Comparison of ENCODE assay signal across 8 mouse cellular contexts in genomic region chr9:121303086-121303485, GRCm38 (mm10). TPM values are rescaled to one million over a fixed set of nuclear protein-coding genes. Genes with fewer than 3 reads are reported as not detected.
A peak's percentile ranks its signal among the peaks of the same experiment; 100 is the strongest.
DNase-seq lines count a peak whose midpoint lies in the region; ATAC-seq lines count a peak whose summit lies in the region.
"Had no signal": no experiment of that assay in that cellular context is flagged by ENCODE, and none has a peak within 500 bp of the region (broad histone marks: within the 10 kb centered on the region; RNA-seq: fewer than 3 reads in every experiment).

No protein-coding gene starts in this region.

- no peak overlapping the region for H3K4me3 ChIP-seq in kidney, embryonic 16.5 days (ENCODE audit: low read length)
- H3K4me3 ChIP-seq in embryonic facial prominence, embryonic 10.5 days = no peak overlapping the region
- peak overlapping the region; percentile 30; the same call in 1 of the 2 replicates for H3K4me3 ChIP-seq in hindbrain, embryonic 10.5 days
- H3K4me3 ChIP-seq in neural tube, embryonic 12.5 days = no peak overlapping the region

- no peaks in the 10 kb centered on the region for H3K27me3 ChIP-seq in kidney, embryonic 16.5 days (ENCODE audit: insufficient read depth, low read length)
- peaks cover 7% of the 10 kb centered on the region for H3K27me3 ChIP-seq in embryonic facial prominence, embryonic 10.5 days (replicated peaks; ENCODE audit: low read depth, poor library complexity, severe bottlenecking)
- no peaks in the 10 kb centered on the region for H3K27me3 ChIP-seq in hindbrain, embryonic 10.5 days (ENCODE audit: insufficient read depth, poor library complexity, severe bottlenecking)
- H3K27me3 ChIP-seq in neural tube, embryonic 12.5 days (replicated peaks) = no peaks in the 10 kb centered on the region

- ATAC-seq in kidney, embryonic 16.5 days (ENCODE audit: low FRiP score, low TSS enrichment) = no peak
- ATAC-seq in neural tube, embryonic 12.5 days (ENCODE audit: low FRiP score, low read depth) = no peak

- no peaks in the 10 kb centered on the region for H3K36me3 ChIP-seq in kidney, embryonic 16.5 days (ENCODE audit: insufficient read depth, low read length)
- 0 out of 2 replicates have a peak, but pooled peaks cover 2% of the 10 kb centered on the region for H3K36me3 ChIP-seq in embryonic facial prominence, embryonic 10.5 days (replicated peaks)
- peaks cover 16% of the 10 kb centered on the region; the same call in 1 of the 2 replicates for H3K36me3 ChIP-seq in hindbrain, embryonic 10.5 days
- H3K36me3 ChIP-seq in neural tube, embryonic 12.5 days = no peaks in the 10 kb centered on the region

- 48% methylated on average over 6 of the region's 6 CpGs for WGBS in kidney, embryonic 16.5 days
- WGBS in embryonic facial prominence, embryonic 10.5 days = 73% methylated on average over 6 of the region's 6 CpGs
- 65% methylated on average over 6 of the region's 6 CpGs for WGBS in hindbrain, embryonic 10.5 days
- whole genome bisulfite sequencing in neural tube, embryonic 12.5 days = 55% methylated on average over 6 of the region's 6 CpGs

- H3K4me1 ChIP-seq in kidney, embryonic 16.5 days (ENCODE audit: insufficient read depth, low read length) = peaks cover 41% of the 10 kb centered on the region
- H3K4me1 ChIP-seq in embryonic facial prominence, embryonic 10.5 days = peaks cover 69% of the 10 kb centered on the region
- H3K4me1 ChIP-seq in hindbrain, embryonic 10.5 days (replicated peaks) = peaks cover 83% of the 10 kb centered on the region
- H3K4me1 ChIP-seq in neural tube, embryonic 12.5 days = peaks cover 57% of the 10 kb centered on the region

- no peaks in the 10 kb centered on the region for H3K9me3 ChIP-seq in kidney, embryonic 16.5 days (ENCODE audit: low read length)
- H3K9me3 ChIP-seq in embryonic facial prominence, embryonic 10.5 days = no peaks in the 10 kb centered on the region
- no peaks in the 10 kb centered on the region for H3K9me3 ChIP-seq in hindbrain, embryonic 10.5 days
- no peaks in the 10 kb centered on the region for H3K9me3 ChIP-seq in neural tube, embryonic 12.5 days

- H3K27ac ChIP-seq in kidney, embryonic 16.5 days (ENCODE audit: low read length) = no peak overlapping the region
- peak overlapping the region; percentile 57; the same call in 1 of the 2 replicates for H3K27ac ChIP-seq in embryonic facial prominence, embryonic 10.5 days (replicated peaks)
- H3K27ac ChIP-seq in hindbrain, embryonic 10.5 days = peak overlapping the region; percentile 81
- no peak overlapping the region for H3K27ac ChIP-seq in neural tube, embryonic 12.5 days
- H3K27ac ChIP-seq: liver, embryonic 14.5 days had no signal

- H3K9ac ChIP-seq in kidney, embryonic 16.5 days (replicated peaks; ENCODE audit: low read length) = no peak overlapping the region
- no peak overlapping the region for H3K9ac ChIP-seq in neural tube, embryonic 12.5 days
- H3K9ac ChIP-seq: liver, embryonic 14.5 days had no signal

- H3K4me2 ChIP-seq in kidney, embryonic 16.5 days (replicated peaks; ENCODE audit: low read depth, low read length) = no peak overlapping the region
- peak overlapping the region; percentile 31; the same call in 1 of the 2 replicates for H3K4me2 ChIP-seq in neural tube, embryonic 12.5 days (replicated peaks)

- peak; percentile 53 for DNase-seq in kidney, adult 9 months
- no peak for DNase-seq in embryonic facial prominence, embryonic 10.5 days (ENCODE audit: low spot score)
- no peak for DNase-seq in hindbrain, embryonic 10.5 days (ENCODE audit: low spot score)
- no peak for DNase-seq in ovary, adult 18-20 months (ENCODE audit: low spot score)
- no peak for DNase-seq in right cerebral cortex, postnatal 4 days

RNA-seq across cellular contexts. Expression of gene Trak1, which starts 5.8 kb away (rescaled TPM):
- 16.2 and 17.7 TPM in 2 replicates for polyA plus RNA-seq in kidney, embryonic 16.5 days (2015; fragmentation: Nextera tagmentation; extraction: Ambion mirVana)
- 14.1 and 14.7 TPM in 2 replicates for polyA plus RNA-seq in embryonic facial prominence, embryonic 10.5 days (2016; fragmentation: Nextera tagmentation; extraction: Ambion mirVana)
- 24.1 and 33.1 TPM in 2 replicates for polyA plus RNA-seq in hindbrain, embryonic 10.5 days (2016; fragmentation: Nextera tagmentation; extraction: Ambion mirVana)
- polyA plus RNA-seq in neural tube, embryonic 12.5 days (2016; fragmentation: Nextera tagmentation; extraction: Ambion mirVana) = 40.7 and 41.7 TPM in 2 replicates

RNA-seq across cellular contexts. Expression of gene Ulk4, which starts 26.1 kb away (rescaled TPM):
- 144 and 148 TPM in 2 replicates for polyA plus RNA-seq in kidney, embryonic 16.5 days (2015; fragmentation: Nextera tagmentation; extraction: Ambion mirVana)
- polyA plus RNA-seq in embryonic facial prominence, embryonic 10.5 days (2016; fragmentation: Nextera tagmentation; extraction: Ambion mirVana) = 140 TPM in 2 replicates
- 123 and 131 TPM in 2 replicates for polyA plus RNA-seq in hindbrain, embryonic 10.5 days (2016; fragmentation: Nextera tagmentation; extraction: Ambion mirVana)
- 143 and 144 TPM in 2 replicates for polyA plus RNA-seq in neural tube, embryonic 12.5 days (2016; fragmentation: Nextera tagmentation; extraction: Ambion mirVana)

Comparison
In these comparisons a context has a peak if more than half of its experiments do, and no peak if none do; other contexts are left out.
1. H3K27ac ChIP-seq: peak in embryonic facial prominence, embryonic 10.5 days (single experiment) and hindbrain, embryonic 10.5 days (single experiment); none in kidney, embryonic 16.5 days (single experiment) and neural tube, embryonic 12.5 days (single experiment).